Mouse (Mus musculus) cerebellum, postnatal 14 days (tissue): ENCODE data around the gene Stxbp6.

ENCODE experiments used
- DNase-seq, 2 experiments: peaks; one replicate each; pipeline ENCODE4 v3.0.0; 2021; ENCODE audit warnings: mixed read lengths in 2 of 2

The Stxbp6 gene

GRCm38 (mm10) chr12:44992847-44993246, 81.7 kb downstream of the Stxbp6 start:
- no peak for DNase-seq

- no peak for DNase-seq
Measured at GRCm38 (mm10) chr12:44990379-44990778, 84.1 kb downstream of the Stxbp6 start.

- DNase-seq, result no peak
Measured at GRCm38 (mm10) chr12:44989011-44989410, 85.5 kb downstream of the Stxbp6 start.

GRCm38 (mm10) chr12:44987762-44988161, 86.7 kb downstream of the Stxbp6 start:
- no peak for DNase-seq

GRCm38 (mm10) chr12:44979316-44979848, 95.1 kb downstream of the Stxbp6 start:
- DNase-seq, result no peak

- DNase-seq, result no peak
Measured at GRCm38 (mm10) chr12:44975266-44975665, 99.2 kb downstream of the Stxbp6 start.

- no peak for DNase-seq
Measured at GRCm38 (mm10) chr12:44971477-44971876, 103.0 kb downstream of the Stxbp6 start.

- no peak for DNase-seq
Measured at GRCm38 (mm10) chr12:44967448-44967847, 107.1 kb downstream of the Stxbp6 start.

GRCm38 (mm10) chr12:44957474-44957873, 117.0 kb downstream of the Stxbp6 start:
- no peak for DNase-seq

GRCm38 (mm10) chr12:44953121-44953520, 121.4 kb downstream of the Stxbp6 start:
- DNase-seq, result peak in 1 of 2 experiments; percentile 8

- DNase-seq, result no peak
Measured at GRCm38 (mm10) chr12:44952072-44952471, 122.4 kb downstream of the Stxbp6 start.

GRCm38 (mm10) chr12:44950559-44950958, 124.0 kb downstream of the Stxbp6 start:
- DNase-seq, result no peak

- DNase-seq, result no peak
Measured at GRCm38 (mm10) chr12:44947823-44948222, 126.7 kb downstream of the Stxbp6 start.

GRCm38 (mm10) chr12:44940325-44940724, 134.2 kb downstream of the Stxbp6 start:
- no peak for DNase-seq

GRCm38 (mm10) chr12:44939106-44939505, 135.4 kb downstream of the Stxbp6 start:
- no peak for DNase-seq

GRCm38 (mm10) chr12:44932954-44933353, 141.6 kb downstream of the Stxbp6 start:
- no peak for DNase-seq

- DNase-seq, result no peak
Measured at GRCm38 (mm10) chr12:44931716-44932115, 142.8 kb downstream of the Stxbp6 start.

- no peak for DNase-seq
Measured at GRCm38 (mm10) chr12:44928456-44928855, 146.1 kb downstream of the Stxbp6 start.

GRCm38 (mm10) chr12:44925901-44926300, 148.6 kb downstream of the Stxbp6 start:
- DNase-seq, result no peak

GRCm38 (mm10) chr12:44923273-44923672, 151.2 kb downstream of the Stxbp6 start:
- DNase-seq, result no peak

GRCm38 (mm10) chr12:44922241-44922640, 152.3 kb downstream of the Stxbp6 start:
- no peak for DNase-seq

GRCm38 (mm10) chr12:44919613-44920012, 154.9 kb downstream of the Stxbp6 start:
- DNase-seq, result no peak

- DNase-seq, result no peak
Measured at GRCm38 (mm10) chr12:44918929-44919328, 155.6 kb downstream of the Stxbp6 start.

GRCm38 (mm10) chr12:44913854-44914253, 160.7 kb downstream of the Stxbp6 start:
- DNase-seq, result no peak

- DNase-seq, result no peak
Measured at GRCm38 (mm10) chr12:44908028-44908702, 166.3 kb downstream of the Stxbp6 start.
